ENCODE assay signal across 21 mouse cellular contexts in genomic region chr2:164183340-164183739, GRCm38 (mm10). TPM values are rescaled to one million over a fixed set of nuclear protein-coding genes. Genes with fewer than 3 reads are reported as not detected.
A peak's percentile ranks its signal among the peaks of the same experiment; 100 is the strongest.
DNase-seq lines count a peak whose midpoint lies in the region; ATAC-seq and TF ChIP-seq lines count a peak whose summit lies in the region.
"Had no signal": no experiment of that assay in that cellular context is flagged by ENCODE, and none has a peak within 500 bp of the region (broad histone marks: within the 10 kb centered on the region; RNA-seq: fewer than 3 reads in every experiment).

No protein-coding gene starts in this region.

- no peaks in the 10 kb centered on the region for H3K27me3 ChIP-seq in kidney, adult 2 months (replicated peaks; ENCODE audit: control insufficient read depth, insufficient read depth, low read length)
- H3K27me3 ChIP-seq in kidney, embryonic 15.5 days = peaks cover 5% of the 10 kb centered on the region; the same call in 1 of the 2 replicates
- H3K27me3 ChIP-seq: CH12.LX; forebrain, embryonic 13.5 days; Patski had no signal

- TF ChIP-seq CTCF in kidney, adult 2 months (conservative IDR thresholded peaks at IDR 0.05; ENCODE audit: insufficient read depth, insufficient read length, low read depth, low read length) = no peak

- no peak overlapping the region for H3K4me2 ChIP-seq in kidney, embryonic 15.5 days
- H3K4me2 ChIP-seq: forebrain, embryonic 13.5 days; heart, embryonic 15.5 days; hindbrain, embryonic 13.5 days had no signal

- no peak overlapping the region for H3K9ac ChIP-seq in kidney, embryonic 15.5 days
- H3K9ac ChIP-seq: forebrain, embryonic 13.5 days; forebrain, postnatal 0 days; heart, embryonic 15.5 days; hindbrain, embryonic 13.5 days had no signal

- no peak overlapping the region for H3K4me3 ChIP-seq in kidney, adult 2 months (ENCODE audit: insufficient read depth, low read depth, low read length)
- H3K4me3 ChIP-seq in kidney, embryonic 15.5 days (replicated peaks) = no peak overlapping the region
- H3K4me3 ChIP-seq: embryonic facial prominence, embryonic 10.5 days; forebrain, embryonic 13.5 days; heart, embryonic 15.5 days; hindbrain, embryonic 13.5 days had no signal

- peak; percentile 31 for DNase-seq in kidney, adult 2 months
- DNase-seq in kidney, postnatal 10 days = no peak
- peak; percentile 33 to 40 for DNase-seq in kidney, postnatal 36 days
- peak; percentile 23 for DNase-seq in testis, postnatal 10 days (ENCODE audit: low spot score)
- DNase-seq in testis, postnatal 14 days (ENCODE audit: low spot score) = no peak
- DNase-seq: adrenal gland, adult 2 months; adrenal gland, postnatal 25 days; cerebellum, adult 18-20 months; cerebellum, postnatal 10 days; forebrain, postnatal 0 days; gastrocnemius, postnatal 14 days; heart, postnatal 14 days had no signal

- no peak for TF ChIP-seq POLR2A in kidney, adult 2 months (IDR thresholded peaks at IDR 0.05; ENCODE audit: low read depth, low read length)

- no peaks in the 10 kb centered on the region for H3K4me1 ChIP-seq in kidney, adult 2 months (ENCODE audit: control insufficient read depth, insufficient read depth, low read length)
- H3K4me1 ChIP-seq in kidney, embryonic 15.5 days = peaks cover 7% of the 10 kb centered on the region; the same call in 1 of the 2 replicates
- H3K4me1 ChIP-seq: heart, embryonic 15.5 days; hindbrain, embryonic 13.5 days had no signal

- ATAC-seq in kidney, embryonic 15.5 days (replicated peaks; ENCODE audit: low FRiP score) = no peak
- ATAC-seq in activated CD4-positive, CD25-positive, alpha-beta regulatory T cell, adult 4 months = no peak
- ATAC-seq: forebrain, embryonic 13.5 days; forebrain, postnatal 0 days; Patski had no signal

- H3K9me3 ChIP-seq in kidney, embryonic 15.5 days (replicated peaks) = no peaks in the 10 kb centered on the region
- H3K9me3 ChIP-seq: embryonic facial prominence, embryonic 10.5 days; forebrain, embryonic 13.5 days; heart, embryonic 15.5 days; hindbrain, embryonic 13.5 days had no signal

- 50% methylated on average over 9 of the region's 9 CpGs for WGBS in kidney, adult 2 months
- WGBS in kidney, embryonic 15.5 days = 39% methylated on average over 9 of the region's 9 CpGs

- H3K27ac ChIP-seq in kidney, adult 2 months (ENCODE audit: insufficient read depth, low read depth, low read length) = no peak overlapping the region
- H3K27ac ChIP-seq in kidney, embryonic 15.5 days = no peak overlapping the region
- H3K27ac ChIP-seq: embryonic facial prominence, embryonic 10.5 days; forebrain, embryonic 13.5 days; heart, embryonic 15.5 days; hindbrain, embryonic 13.5 days had no signal

- no peaks in the 10 kb centered on the region for H3K36me3 ChIP-seq in kidney, adult 2 months (ENCODE audit: control insufficient read depth, insufficient read depth, low read length)
- H3K36me3 ChIP-seq in kidney, embryonic 15.5 days = no peaks in the 10 kb centered on the region
- H3K36me3 ChIP-seq: embryonic facial prominence, embryonic 10.5 days; heart, embryonic 15.5 days; hindbrain, embryonic 13.5 days had no signal

RNA-seq across cellular contexts. Expression of gene Wfdc5, which starts 0.8 kb away (rescaled TPM):
- not detected in 2 replicates for polyA plus RNA-seq in kidney, adult 2 months (2012; rRNA removed)
- polyA plus RNA-seq in kidney, embryonic 15.5 days (2015; fragmentation: Nextera tagmentation; extraction: Ambion mirVana) = 0.13 TPM in 1 of 2 replicates, not detected in the other
- polyA plus RNA-seq in activated CD4-positive, CD25-positive, alpha-beta regulatory T cell, adult 4 months (2017; shearing (Covaris generic)) = not detected
- polyA plus RNA-seq: adrenal gland, adult 2 months; embryonic facial prominence, embryonic 10.5 days; forebrain, embryonic 13.5 days; forebrain, postnatal 0 days; heart, embryonic 15.5 days; hindbrain, embryonic 13.5 days had no signal

RNA-seq across cellular contexts. Expression of gene Wfdc12, which starts 7.1 kb away (rescaled TPM):
- polyA plus RNA-seq in kidney, adult 2 months (2012; rRNA removed) = not detected in 2 replicates
- polyA plus RNA-seq in kidney, embryonic 15.5 days (2015; fragmentation: Nextera tagmentation; extraction: Ambion mirVana) = 0.55 TPM in 1 of 2 replicates, not detected in the other
- polyA plus RNA-seq in activated CD4-positive, CD25-positive, alpha-beta regulatory T cell, adult 4 months (2017; shearing (Covaris generic)) = not detected
- polyA plus RNA-seq: embryonic facial prominence, embryonic 10.5 days; embryonic facial prominence, embryonic 14.5 days; forebrain, embryonic 13.5 days; forebrain, postnatal 0 days; heart, embryonic 15.5 days; hindbrain, embryonic 13.5 days; Patski had no signal

RNA-seq across cellular contexts. Expression of gene Kcns1, which starts 12.4 kb away (rescaled TPM):
- 0.36 and 0.48 TPM in 2 replicates for polyA plus RNA-seq in kidney, adult 2 months (2012; rRNA removed)
- 0.23 and 0.28 TPM in 2 replicates for polyA plus RNA-seq in kidney, embryonic 15.5 days (2015; fragmentation: Nextera tagmentation; extraction: Ambion mirVana)
- polyA plus RNA-seq in activated CD4-positive, CD25-positive, alpha-beta regulatory T cell, adult 4 months (2017; shearing (Covaris generic)) = under 1 TPM in 1 of 2 experiments, not detected in 1; 0.12 TPM
- polyA plus RNA-seq: adrenal gland, adult 2 months; embryonic facial prominence, embryonic 10.5 days; forebrain, embryonic 13.5 days; Patski had no signal

RNA-seq across cellular contexts. Expression of gene Wfdc15a, which starts 16.6 kb away (rescaled TPM):
- 0.20 TPM in 1 of 2 replicates, not detected in the other for polyA plus RNA-seq in kidney, adult 2 months (2012; rRNA removed)
- polyA plus RNA-seq in kidney, embryonic 15.5 days (2015; fragmentation: Nextera tagmentation; extraction: Ambion mirVana) = not detected in 2 replicates
- polyA plus RNA-seq in activated CD4-positive, CD25-positive, alpha-beta regulatory T cell, adult 4 months (2017; shearing (Covaris generic)) = not detected
- polyA plus RNA-seq: adrenal gland, adult 2 months; embryonic facial prominence, embryonic 10.5 days; embryonic facial prominence, embryonic 14.5 days; forebrain, embryonic 13.5 days; forebrain, postnatal 0 days; heart, embryonic 15.5 days; hindbrain, embryonic 13.5 days; Patski had no signal

RNA-seq across cellular contexts. Expression of gene Wfdc15b, which starts 38.1 kb away (rescaled TPM):
- 492 and 557 TPM in 2 replicates for polyA plus RNA-seq in kidney, adult 2 months (2012; rRNA removed)
- 70.1 and 91.1 TPM in 2 replicates for polyA plus RNA-seq in kidney, embryonic 15.5 days (2015; fragmentation: Nextera tagmentation; extraction: Ambion mirVana)
- polyA plus RNA-seq in activated CD4-positive, CD25-positive, alpha-beta regulatory T cell, adult 4 months (2017; shearing (Covaris generic)) = not detected
- polyA plus RNA-seq: adrenal gland, adult 2 months; embryonic facial prominence, embryonic 10.5 days; forebrain, embryonic 13.5 days; forebrain, postnatal 0 days; heart, embryonic 15.5 days; hindbrain, embryonic 13.5 days; Patski had no signal

Comparison
In these comparisons a context has a peak if more than half of its experiments do, and no peak if none do; other contexts are left out.
1. DNase-seq: peak in kidney, adult 2 months (single experiment), kidney, postnatal 36 days (2 of 2) and testis, postnatal 10 days (single experiment); none in kidney, postnatal 10 days (single experiment) and testis, postnatal 14 days (single experiment).